Mouse (Mus musculus) liver, adult 2 months (tissue): Measurements from ENCODE around the gene Adora2a. TPM values are rescaled to one million over a fixed set of nuclear protein-coding genes. Genes with fewer than 3 reads are reported as not detected.

Experiments
- DNase-seq: peaks from one replicate; pipeline ENCODE4 v3.0.0-alpha.2; 2011; ENCODE audit warnings: low read depth, low spot score; ENCODE audit errors: extremely low read depth
- H3K27ac ChIP-seq: fragments of 200-500 bp; replicated peaks from 2 replicates; pipeline ENCODE4 v1.5.1; 2012; ENCODE audit warnings: low read depth, mild to moderate bottlenecking, control low read depth, inconsistent platforms, low read length; ENCODE audit not compliant: insufficient read depth
- H3K27me3 ChIP-seq: fragments of 200-500 bp; 2 replicates; pipeline ENCODE4 v1.6.1; 2012; ENCODE audit warnings: mild to moderate bottlenecking, moderate library complexity, low read length, inconsistent platforms; ENCODE audit not compliant: control insufficient read depth, insufficient read depth
- H3K36me3 ChIP-seq: fragments of 200-500 bp; 2 replicates; pipeline ENCODE4 v1.6.1; 2012; ENCODE audit warnings: low read length, inconsistent platforms; ENCODE audit not compliant: control insufficient read depth, insufficient read depth
- H3K4me1 ChIP-seq: fragments of 200-500 bp; 2 replicates; pipeline ENCODE4 v1.6.1; 2011; ENCODE audit warnings: low read length; ENCODE audit not compliant: control insufficient read depth, insufficient read depth
- H3K4me3 ChIP-seq: fragments of 200-500 bp; 2 replicates; pipeline ENCODE4 v1.5.1; 2011; ENCODE audit warnings: low read depth, mild to moderate bottlenecking, control low read depth, low read length, moderate library complexity; ENCODE audit not compliant: insufficient read depth
- H3K79me2 ChIP-seq: fragments of 200-500 bp; 2 replicates; pipeline ENCODE4 v1.6.1; 2012; ENCODE audit warnings: inconsistent platforms, mild to moderate bottlenecking, low read length, moderate library complexity; ENCODE audit not compliant: control insufficient read depth, insufficient read depth
- H3K9ac ChIP-seq: fragments of 200-500 bp; 2 replicates; pipeline ENCODE4 v1.6.1; 2012; ENCODE audit warnings: low read depth, mild to moderate bottlenecking, control low read depth, inconsistent platforms, low read length
- CTCF ChIP-seq: fragments of 200-500 bp; IDR thresholded peaks from 2 replicates; pipeline ENCODE4 v1.5.1; 2011; ENCODE audit warnings: low read depth, low read length, control low read depth
- POLR2A ChIP-seq: fragments of 200-500 bp; IDR thresholded peaks from 2 replicates; pipeline ENCODE4 v1.6.1; 2011; ENCODE audit warnings: low read length, control low read depth; ENCODE audit not compliant: insufficient read depth; ENCODE audit errors: extremely low read depth
- WGBS: fragments of 180-500 bp; shearing (Covaris S2); methylation state at CpG from one replicate; pipeline ENCODE4 v1.1.7; 2018; 5-methylcytosine and 5-hydroxymethylcytosine counted together
- polyA plus RNA-seq: library from polyadenylated mRNA; depleted of rRNA; stranded (reverse); fragments of >200 nt; gene quantifications from 2 replicates; pipeline ENCODE4 v1.2.3, GENCODE M21; 2012
- total RNA-seq: library from RNA; depleted of rRNA; stranded (reverse); fragments of >200 nt; gene quantifications from 2 replicates; pipeline ENCODE4 v1.2.3, GENCODE M21; 2014

The Adora2a gene
- total and polyA plus RNA-seq, 2 experiments = 0.65 to 2.6 TPM

GRCm38 (mm10) chr10:75314190-75314980 is 2.3 kb upstream of the Adora2a start:
- 56% methylated on average over 6 of the region's 6 CpGs for WGBS
- no peak overlapping the region for H3K27ac ChIP-seq
- peaks cover 5% of the 10 kb centered on the region; the same call in 1 of the 2 replicates for H3K27me3 ChIP-seq
- H3K79me2 ChIP-seq = no peaks in the 10 kb centered on the region
- peaks cover 4% of the 10 kb centered on the region; the same call in 1 of the 2 replicates for H3K36me3 ChIP-seq
- H3K4me1 ChIP-seq = no peaks in the 10 kb centered on the region
- no peak overlapping the region for H3K9ac ChIP-seq
- TF ChIP-seq CTCF = no peak
- TF ChIP-seq POLR2A = no peak
- H3K4me3 ChIP-seq = no peak overlapping the region
- DNase-seq = no peak

DNA sequence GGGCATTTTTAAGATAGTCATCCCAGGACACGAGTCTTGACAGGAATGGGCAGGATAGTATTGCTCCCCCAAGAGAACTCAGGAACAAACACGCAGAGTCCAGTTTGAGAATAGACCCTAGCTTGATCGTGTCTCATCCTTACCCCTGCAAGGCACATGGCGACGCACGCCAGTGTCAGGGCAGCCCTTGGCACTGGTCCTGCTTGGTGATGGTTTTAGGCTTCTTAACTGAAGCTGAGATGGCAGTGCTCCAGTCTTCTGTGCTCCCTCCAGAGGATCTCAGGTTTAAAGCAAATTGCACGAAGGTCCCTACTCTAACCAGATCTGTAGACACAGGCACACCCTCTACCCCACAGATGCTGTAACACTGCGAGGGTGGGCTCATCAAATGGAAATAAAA is 921 bp upstream of the Adora2a start:
- H3K27ac ChIP-seq = no peak overlapping the region
- WGBS = 78% methylated on average over 8 of the region's 8 CpGs
- DNase-seq = no peak
- H3K4me1 ChIP-seq = no peaks in the 10 kb centered on the region
- H3K36me3 ChIP-seq = no peaks in the 10 kb centered on the region; the same call in 1 of the 2 replicates
- no peak overlapping the region for H3K4me3 ChIP-seq
- H3K27me3 ChIP-seq = peaks cover 5% of the 10 kb centered on the region
- no peaks in the 10 kb centered on the region; the same call in 1 of the 2 replicates for H3K79me2 ChIP-seq
- H3K9ac ChIP-seq = no peak overlapping the region
- TF ChIP-seq CTCF (no peak), POLR2A (no peak)

DNA sequence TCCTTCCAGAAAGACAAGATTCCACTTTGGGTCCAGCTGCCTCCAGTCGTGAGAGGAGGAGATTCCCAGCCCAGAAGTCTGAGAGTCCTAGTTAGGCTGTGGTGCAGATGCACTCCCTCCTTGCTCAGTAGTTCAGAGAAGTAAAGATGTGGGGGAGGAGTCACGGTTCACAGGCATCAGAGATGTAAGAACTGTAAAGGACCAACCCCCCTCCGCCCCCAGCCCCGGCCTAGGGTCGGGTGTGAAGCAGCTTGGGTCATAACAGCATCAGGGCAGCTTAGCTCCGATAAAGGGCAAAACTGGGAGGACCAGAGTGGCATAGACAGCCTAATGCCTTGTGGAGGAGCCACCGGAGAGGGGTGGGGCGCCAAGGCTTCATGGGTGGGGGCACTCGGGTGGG is 205 bp upstream of the Adora2a start:
- WGBS = 17% methylated on average over 8 of the region's 9 CpGs
- DNase-seq = no peak
- Histone ChIP-seq H3K27ac (no peak overlapping the region), H3K36me3 (no peaks in the 10 kb centered on the region), H3K4me3 (peak overlapping the region; percentile 67; the same call in 1 of the 2 replicates), H3K9ac (peak overlapping the region; percentile 24; the same call in 1 of the 2 replicates), H3K79me2 (no peaks in the 10 kb centered on the region; the same call in 1 of the 2 replicates), H3K27me3 (peaks cover 5% of the 10 kb centered on the region), H3K4me1 (no peaks in the 10 kb centered on the region)
- no peak for TF ChIP-seq POLR2A
- TF ChIP-seq CTCF = no peak

DNA sequence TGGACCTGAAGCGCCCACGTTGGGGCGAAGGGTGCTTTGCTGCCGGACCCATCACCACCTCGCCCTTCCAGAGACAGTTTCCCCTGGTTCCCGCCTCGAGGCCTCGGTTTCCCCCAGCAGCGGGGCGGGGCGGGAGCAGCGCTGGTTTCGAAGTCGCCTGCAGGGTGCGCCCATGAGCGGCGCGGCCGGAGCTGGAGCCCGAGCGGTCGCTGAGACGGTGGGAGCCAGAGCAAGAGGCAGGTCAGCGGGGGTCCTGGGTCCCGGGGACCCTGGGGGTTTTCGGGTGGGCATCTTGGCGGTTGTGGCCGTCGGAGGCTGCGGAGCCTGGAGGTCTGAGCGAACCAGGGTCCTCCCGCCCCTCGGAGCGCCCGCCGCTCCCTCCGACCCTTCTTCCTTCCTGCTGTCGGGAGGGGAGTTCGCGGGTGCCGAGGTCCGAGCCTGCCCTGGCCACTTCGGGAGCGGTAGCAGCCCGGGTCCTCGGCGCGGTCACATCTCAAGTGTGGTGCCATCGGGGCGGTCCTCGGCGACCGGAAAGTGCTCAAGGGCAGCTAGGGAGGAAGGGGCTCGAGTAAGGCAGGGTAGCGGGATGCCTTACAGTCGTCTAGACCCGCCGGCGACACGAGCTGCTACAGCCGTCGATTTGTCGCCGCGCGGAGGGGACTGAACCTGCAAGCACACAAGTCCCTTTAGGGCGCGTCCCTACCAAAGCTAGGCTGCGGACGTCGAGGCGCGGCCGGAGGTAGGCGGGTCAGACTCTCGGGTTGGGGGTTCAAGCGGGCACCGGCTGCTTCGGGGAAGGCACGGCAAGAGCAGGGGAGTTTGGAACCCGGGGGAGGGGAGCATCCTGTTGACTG is 458 bp downstream of the Adora2a start:
- H3K4me3 ChIP-seq = peak overlapping the region; percentile 67
- no peaks in the 10 kb centered on the region; the same call in 1 of the 2 replicates for H3K79me2 ChIP-seq
- no peaks in the 10 kb centered on the region for H3K36me3 ChIP-seq
- peaks cover 5% of the 10 kb centered on the region for H3K27me3 ChIP-seq
- TF ChIP-seq CTCF (peak; percentile 72), POLR2A (no peak)
- H3K4me1 ChIP-seq = no peaks in the 10 kb centered on the region
- under 1% methylated on average over 79 of the region's 81 CpGs for WGBS
- peak overlapping the region; percentile 71 for H3K9ac ChIP-seq
- H3K27ac ChIP-seq = peak overlapping the region; percentile 33
- no peak for DNase-seq

- TF ChIP-seq POLR2A = no peak
- Histone ChIP-seq H3K9ac (no peak overlapping the region), H3K27ac (no peak overlapping the region)
These were observed 1.5 kb downstream of the Adora2a start for GRCm38 (mm10) chr10:75318206-75318605.

More at GRCm38 (mm10) chr10:75318206-75318605, 1.5 kb downstream of the Adora2a start:
- WGBS = 65% methylated on average over 6 of the region's 6 CpGs
- Histone ChIP-seq H3K4me3 (peak overlapping the region; percentile 67), H3K79me2 (no peaks in the 10 kb centered on the region; the same call in 1 of the 2 replicates), H3K27me3 (peaks cover 5% of the 10 kb centered on the region), H3K36me3 (no peaks in the 10 kb centered on the region), H3K4me1 (no peaks in the 10 kb centered on the region)
- DNase-seq = no peak
